ENCODE assay signal across 16 mouse cellular contexts in genomic region chr12:15111049-15111448, GRCm38 (mm10).
DNase-seq lines count a peak whose midpoint lies in the region; TF ChIP-seq lines count a peak whose summit lies in the region.
"Had no signal": no experiment of that assay in that cellular context is flagged by ENCODE, and none has a peak within 500 bp of the region (broad histone marks: within the 10 kb centered on the region; RNA-seq: fewer than 3 reads in every experiment).

No protein-coding gene starts in this region.

- H3K4me1 ChIP-seq in CH12.LX (ENCODE audit: control insufficient read depth in 1 of 2, insufficient read depth in 2 of 2) = peaks cover 8 to 23% of the 10 kb centered on the region in 2 experiments

- no peaks in the 10 kb centered on the region for H3K79me2 ChIP-seq in CH12.LX (replicated peaks; ENCODE audit: control insufficient read depth, extremely low read depth, insufficient read depth, poor library complexity, severe bottlenecking)

- dilution Hi-C loops in CH12.LX (cut with MboI; ENCODE audit: extremely low pct_ligation_motif_present, extremely low pct_unique_long_range_greater_than_20kb, low sequenced_read_pairs) = no loop called here

- H3K4me3 ChIP-seq in CH12.LX (replicated peaks in 1 of 3; ENCODE audit: low read depth in 2 of 3, low read length in 2 of 3, poor library complexity in 1 of 3) = no peak overlapping the region

- TF ChIP-seq POLR2A in CH12.LX (IDR thresholded peaks at IDR 0.05; ENCODE audit: low read depth, low read length) = no peak

- TF ChIP-seq CTCF in CH12.LX (conservative IDR thresholded peaks at IDR 0.05 in 1 of 2, IDR thresholded peaks at IDR 0.05 in 1 of 2; ENCODE audit: low read depth in 2 of 2, low read length in 2 of 2) = no peak

- peak overlapping the region; percentile 55 for H3K4me2 ChIP-seq in CH12.LX (ENCODE audit: insufficient read depth, low read depth, poor library complexity, severe bottlenecking)

- TF ChIP-seq RAD21 in CH12.LX (IDR thresholded peaks at IDR 0.05; ENCODE audit: low read depth, low read length) = no peak

- peak; percentile 78 for TF ChIP-seq EP300 in CH12.LX (IDR thresholded peaks at IDR 0.05; ENCODE audit: low read length)

- in situ Hi-C loops in CH12.LX (cut with MboI; ENCODE audit: low pct_ligation_motif_present, low pct_unique_long_range_greater_than_20kb, low sequenced_read_pairs) = no loop called here

- peak; percentile 57 for DNase-seq in CH12.LX (ENCODE audit: extremely low read depth)
- DNase-seq in gastrocnemius, adult 18-20 months (ENCODE audit: low spot score) = no peak
- DNase-seq: adrenal gland, adult 2 months; adrenal gland, adult 8-10 months; adrenal gland, postnatal 10 days; adrenal gland, postnatal 14 days; adrenal gland, postnatal 25 days; adrenal gland, postnatal 36 days; B cell, adult 2 months; cerebellum, adult 11 months; cerebellum, adult 11-12 months; cerebellum, adult 18-20 months; cerebellum, adult 2 months; cerebellum, adult 8-10 months had no signal

- H3K9me3 ChIP-seq in CH12.LX (replicated peaks; ENCODE audit: low read length) = peaks cover 2% of the 10 kb centered on the region
- H3K9me3 ChIP-seq: G1E had no signal

- no peaks in the 10 kb centered on the region for H3K36me3 ChIP-seq in CH12.LX (replicated peaks in 1 of 2; ENCODE audit: control insufficient read depth in 1 of 2, insufficient read depth in 1 of 2, low read length in 1 of 2)
- H3K36me3 ChIP-seq: G1E had no signal

- 0 out of 2 replicates have a peak overlapping the region, but pooled peaks have one; percentile 19 for H3K9ac ChIP-seq in CH12.LX (ENCODE audit: insufficient read depth, low read depth)

- peak overlapping the region; percentile 81; the same call in 1 of the 2 replicates for H3K27ac ChIP-seq in CH12.LX (ENCODE audit: insufficient read depth, low read depth)

- no peaks in the 10 kb centered on the region for H3K27me3 ChIP-seq in CH12.LX (replicated peaks)
- H3K27me3 ChIP-seq: Patski had no signal

TF ChIP-seq in CH12.LX, 34 proteins besides CTCF, POLR2A, EP300 and RAD21:
- TF ChIP-seq CHD2 (IDR thresholded peaks at IDR 0.05; ENCODE audit: low read length) = peak; percentile 24; the same call in 1 of the 2 replicates
- TF ChIP-seq TCF12 (IDR thresholded peaks at IDR 0.05; ENCODE audit: low read depth, low read length) = peak; percentile 63; the same call in 1 of the 2 replicates
- TF ChIP-seq ZNF384 (IDR thresholded peaks at IDR 0.05; ENCODE audit: low read depth, low read length) = peak; percentile 92
- no peak for TF ChIP-seq ELF1 (IDR thresholded peaks at IDR 0.05; ENCODE audit: low read depth, low read length)
- TF ChIP-seq MAZ (IDR thresholded peaks at IDR 0.05; ENCODE audit: low read depth, low read length) = peak; percentile 56; the same call in 1 of the 2 replicates
- peak; percentile 74 for TF ChIP-seq ETS1 (conservative IDR thresholded peaks at IDR 0.05; ENCODE audit: low read depth, low read length)
- TF ChIP-seq ZC3H11A (IDR thresholded peaks at IDR 0.05; ENCODE audit: low read depth, low read length) = no peak
- no peak for TF ChIP-seq POLR2AphosphoS2 (IDR thresholded peaks at IDR 0.05; ENCODE audit: low read depth, low read length)
- peak; percentile 38; the same call in 1 of the 2 replicates for TF ChIP-seq MEF2A (IDR thresholded peaks at IDR 0.05; ENCODE audit: borderline replicate concordance, low read depth, low read length)
- no peak; the same call in 1 of the 2 replicates for TF ChIP-seq JUND (conservative IDR thresholded peaks at IDR 0.05; ENCODE audit: low read depth, low read length)
- TF ChIP-seq BHLHE40 (IDR thresholded peaks at IDR 0.05; ENCODE audit: low read depth, low read length) = peak; percentile 27; the same call in 1 of the 2 replicates
- no peak for TF ChIP-seq RCOR1 (conservative IDR thresholded peaks at IDR 0.05; ENCODE audit: low read depth, low read length)
- TF ChIP-seq ZKSCAN1 (IDR thresholded peaks at IDR 0.05; ENCODE audit: borderline replicate concordance, low read depth, low read length) = no peak
- peak; percentile 88 for TF ChIP-seq IRF4 (IDR thresholded peaks at IDR 0.05; ENCODE audit: low read depth, low read length)
- TF ChIP-seq USF1 (IDR thresholded peaks at IDR 0.05; ENCODE audit: low read depth, low read length) = no peak
